Mouse (Mus musculus): ENCODE measurements around the gene Tti1.
"Not testable (repeated sequence)": the region's sequence is repeated elsewhere in the genome, so short reads cannot be mapped to it uniquely, and the experiment has no call there.

The Tti1 gene

DNA sequence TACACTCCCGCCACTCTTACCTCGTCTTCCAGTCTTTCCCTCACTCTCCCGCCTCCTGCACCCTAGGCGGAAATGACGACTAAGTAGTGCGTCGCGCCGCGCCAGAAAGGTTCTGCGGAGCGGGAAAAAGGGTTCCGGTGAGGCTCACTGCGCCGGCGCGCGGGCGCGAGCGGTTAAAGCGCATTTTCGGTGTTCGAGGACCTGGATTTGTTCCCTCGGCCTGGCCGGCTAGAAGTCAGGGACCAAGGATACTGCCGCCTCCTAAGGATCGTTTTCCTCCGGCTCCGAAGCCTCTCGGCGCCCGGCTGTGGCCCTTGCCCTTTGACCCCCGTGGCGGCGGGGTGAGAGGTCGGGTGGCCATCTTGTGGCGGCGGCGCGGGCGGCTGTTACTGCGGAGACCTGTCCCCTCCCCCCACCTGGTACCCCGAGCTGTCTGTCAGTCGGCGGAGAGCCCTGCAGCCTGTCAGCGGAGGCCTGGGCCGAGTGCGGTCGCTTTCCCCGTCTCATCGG, at the start of gene Tti1, which contains the start of gene Rprd1b:
TSS of gene Tti1 (minus strand) at position 80 of the 510 bp plus-strand sequence.
TSS of gene Rprd1b (plus strand) at position 144 of the 510 bp plus-strand sequence.
- peak; percentile 95 to 96 for DNase-seq (ENCODE audit: low spot score in 2 of 2)

DNA sequence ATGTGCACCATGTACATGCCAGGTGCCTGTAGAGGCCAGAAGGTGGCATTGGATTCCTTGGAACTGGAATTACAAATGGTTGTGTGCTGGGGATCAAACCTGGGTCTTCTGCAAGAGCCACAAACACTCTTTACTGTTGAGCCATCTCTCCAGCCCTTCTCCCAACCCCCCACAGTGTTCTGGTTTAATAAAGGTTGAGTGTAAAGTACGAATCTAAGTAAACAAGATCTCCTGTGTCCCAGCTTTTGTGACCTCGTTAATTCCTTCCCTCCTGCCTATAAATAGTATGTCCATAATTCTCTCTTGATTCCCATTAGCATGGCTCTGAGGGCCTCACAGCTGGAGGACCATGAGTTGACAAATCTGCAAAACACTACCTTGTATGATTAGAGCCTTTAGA, 49.7 kb upstream of the Tti1 start:
- DNase-seq (ENCODE audit: low spot score in 2 of 2) = no peak

DNA sequence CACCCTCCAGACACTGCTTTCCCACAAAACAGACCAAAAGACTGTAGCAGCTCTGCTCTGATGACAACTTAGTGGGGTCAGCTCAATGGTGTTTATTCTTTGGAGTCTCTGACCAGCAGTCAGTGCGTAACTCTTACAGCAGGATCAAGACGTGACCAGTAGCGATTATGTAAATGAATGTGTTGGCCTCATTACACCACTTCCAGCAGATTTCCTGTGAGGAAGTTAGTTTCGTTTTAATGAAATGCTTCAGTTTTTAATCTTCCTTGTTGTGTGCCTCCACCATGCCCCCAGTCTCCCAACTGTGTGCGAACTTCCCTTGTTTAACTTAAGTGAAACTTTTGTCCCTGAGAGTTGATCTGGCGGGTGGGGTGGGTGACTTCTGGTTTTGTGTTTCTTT, 48.5 kb upstream of the Tti1 start:
- DNase-seq (ENCODE audit: low spot score in 2 of 2) = no peak

DNA sequence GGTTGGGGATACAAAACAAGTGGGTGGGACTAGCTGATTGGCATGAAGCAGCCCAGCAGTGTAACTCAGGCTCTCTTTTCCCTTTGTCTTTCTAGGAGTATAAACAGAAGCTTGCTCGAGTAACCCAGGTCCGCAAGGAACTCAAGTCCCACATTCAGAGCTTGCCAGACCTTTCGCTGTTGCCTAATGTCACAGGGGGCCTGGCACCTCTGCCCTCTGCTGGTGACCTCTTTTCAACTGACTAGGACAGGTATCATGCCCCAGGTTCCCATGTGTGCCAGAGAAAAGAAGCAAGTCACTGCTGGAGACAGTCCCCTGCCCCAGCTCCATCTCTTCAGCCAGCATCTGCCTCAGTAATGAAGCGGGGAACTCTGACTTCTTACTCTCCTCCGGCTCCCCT, 46.6 kb upstream of the Tti1 start:
- DNase-seq (ENCODE audit: low spot score in 2 of 2) = no peak

DNA sequence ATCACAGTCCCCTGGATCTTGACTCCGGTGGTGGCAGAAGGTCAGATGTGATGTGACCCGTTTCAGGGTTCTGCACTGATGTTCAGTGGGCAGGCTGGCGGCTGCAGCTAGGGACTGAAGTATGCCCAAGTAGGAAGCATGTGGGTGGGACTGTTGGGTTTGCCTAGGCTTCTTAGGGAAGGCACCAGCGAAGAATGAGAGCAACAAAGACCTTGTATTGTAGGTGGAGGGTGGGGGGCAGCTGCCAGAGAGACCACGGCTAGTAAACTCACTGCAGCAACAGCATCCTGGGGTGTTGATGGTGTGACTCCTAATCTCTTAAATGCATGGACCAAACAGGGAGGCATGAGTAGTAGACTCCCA, 43.4 kb upstream of the Tti1 start:
- no peak for DNase-seq (ENCODE audit: low spot score in 2 of 2)

DNA sequence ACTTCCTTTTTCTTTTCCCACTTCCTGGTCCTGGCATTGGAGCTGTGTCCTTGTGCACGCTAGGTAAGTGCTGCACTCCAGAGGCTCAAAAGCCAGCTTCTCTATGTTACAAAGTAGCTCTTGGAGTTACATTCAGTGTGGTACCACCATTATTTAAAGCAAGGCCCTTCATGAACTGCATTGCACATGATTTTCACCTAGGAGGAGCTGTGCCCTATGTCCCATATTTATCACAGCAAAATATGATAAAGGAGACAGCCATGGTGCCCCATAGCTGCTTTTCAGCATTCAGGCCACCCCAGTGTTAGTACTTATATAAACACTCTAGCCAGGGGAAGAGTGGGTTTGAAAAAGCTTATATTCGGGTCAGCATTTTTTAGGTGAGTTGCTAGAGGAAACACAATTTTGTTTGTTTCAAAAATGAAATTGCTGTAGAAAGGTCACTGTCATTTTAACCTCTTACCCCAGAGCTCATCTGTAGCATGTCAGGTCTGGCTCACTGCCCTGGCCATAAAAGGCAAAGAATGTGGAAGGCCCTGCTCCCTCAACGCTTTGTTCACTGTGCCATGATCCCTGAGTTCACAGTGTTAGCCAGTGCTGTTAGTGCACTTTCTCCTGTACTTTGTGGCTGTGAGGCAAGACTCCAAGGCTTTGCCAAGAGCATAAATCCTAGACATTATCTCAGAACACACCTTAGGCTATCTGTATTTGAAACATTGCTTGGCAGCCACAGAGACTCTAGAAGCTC, 42.8 kb upstream of the Tti1 start:
- DNase-seq (ENCODE audit: low spot score in 2 of 2) = no peak

DNA sequence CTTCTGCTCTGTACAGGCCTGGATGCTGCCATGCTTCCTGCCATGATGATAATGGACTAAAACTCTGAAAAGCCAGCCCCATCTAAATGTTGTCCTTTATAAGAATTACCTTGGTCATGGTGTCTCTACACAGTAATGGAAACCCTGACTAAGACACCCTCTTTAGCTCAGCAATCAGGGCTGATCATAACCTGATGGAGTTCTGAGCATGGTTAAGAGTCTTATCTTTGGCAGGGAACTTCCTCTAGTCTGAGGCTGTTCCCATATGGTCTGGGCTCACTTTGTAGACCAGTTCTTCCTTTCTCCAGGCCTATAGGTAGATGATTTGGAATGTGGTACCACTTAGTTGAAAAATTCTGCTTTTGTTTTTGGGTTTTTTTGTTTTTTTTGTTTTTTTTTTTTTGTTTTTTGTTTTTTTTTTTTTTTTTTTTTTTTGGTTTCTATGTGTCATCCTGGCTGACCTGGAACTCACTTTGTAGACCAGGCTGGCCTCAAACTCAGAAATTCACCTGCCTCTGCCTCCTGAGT, 40.3 kb upstream of the Tti1 start:
- no peak for DNase-seq (ENCODE audit: low spot score in 2 of 2)

DNA sequence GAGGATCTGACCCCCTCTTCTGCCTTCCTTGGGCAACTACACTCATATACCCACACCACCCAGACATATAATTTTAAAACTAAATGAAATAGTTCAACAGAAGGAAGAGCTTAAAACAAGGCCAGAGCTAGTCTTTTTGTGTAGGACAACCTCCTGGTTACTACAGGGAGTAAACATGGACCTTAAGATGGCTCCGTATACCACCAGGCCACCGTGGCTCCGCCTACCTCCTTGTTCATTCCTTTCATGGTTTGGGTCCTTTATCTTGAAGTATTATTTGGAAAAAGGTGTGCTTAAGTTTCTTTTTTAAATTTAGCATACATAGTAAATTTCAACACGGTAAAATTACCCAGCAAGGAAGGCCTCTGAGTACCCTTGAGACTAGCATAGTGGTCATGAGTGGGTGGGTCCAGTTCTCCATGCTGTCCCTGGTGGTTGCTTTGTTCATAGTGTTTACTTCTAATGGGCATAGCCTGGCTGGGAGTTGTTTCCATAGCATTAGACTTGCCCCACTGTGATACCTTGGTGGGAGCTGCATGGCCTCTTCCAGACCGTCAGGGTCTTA, 39.1 kb upstream of the Tti1 start:
- DNase-seq (ENCODE audit: low spot score in 2 of 2) = no peak

DNA sequence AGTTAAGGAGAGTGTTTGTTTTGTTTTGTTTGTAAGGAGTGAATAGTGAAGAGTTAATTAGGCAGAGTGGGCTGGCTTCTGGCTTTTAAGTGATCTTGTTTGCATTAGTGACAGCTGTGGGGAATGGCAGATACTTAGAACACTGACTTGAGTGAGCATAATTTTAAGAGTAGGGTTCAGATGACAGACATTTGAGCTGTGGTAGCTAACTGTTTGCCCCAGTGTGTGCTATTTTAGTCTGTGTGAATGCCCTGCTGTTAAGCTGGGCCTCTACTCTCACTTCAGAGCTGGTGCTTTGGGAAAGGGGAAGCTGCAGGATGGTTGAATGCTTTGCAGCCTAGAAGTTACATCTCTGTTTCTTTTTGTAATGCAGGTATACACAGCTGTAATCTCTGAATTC, 38.2 kb upstream of the Tti1 start:
- DNase-seq (ENCODE audit: low spot score in 2 of 2) = no peak

DNA sequence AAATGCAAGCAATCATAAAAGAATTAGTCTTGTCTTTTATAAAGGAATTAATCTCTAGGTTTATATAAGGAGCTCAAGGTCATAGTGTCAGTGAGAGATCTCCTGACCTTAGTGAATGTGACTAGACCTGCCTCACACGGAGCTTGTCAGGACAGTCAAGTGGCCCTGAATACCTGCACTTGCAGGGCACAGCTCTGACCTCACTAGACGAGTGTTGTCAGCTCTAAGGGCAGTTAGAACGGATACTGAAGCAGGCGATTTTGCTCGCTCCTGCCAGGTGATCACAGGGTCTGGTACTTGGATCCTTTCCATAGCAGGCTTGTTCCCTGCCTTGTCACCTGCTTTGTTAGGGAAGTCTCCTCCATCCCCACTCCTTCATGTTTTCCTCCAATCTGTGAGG, 36.8 kb upstream of the Tti1 start:
- no peak for DNase-seq (ENCODE audit: low spot score in 2 of 2)

DNA sequence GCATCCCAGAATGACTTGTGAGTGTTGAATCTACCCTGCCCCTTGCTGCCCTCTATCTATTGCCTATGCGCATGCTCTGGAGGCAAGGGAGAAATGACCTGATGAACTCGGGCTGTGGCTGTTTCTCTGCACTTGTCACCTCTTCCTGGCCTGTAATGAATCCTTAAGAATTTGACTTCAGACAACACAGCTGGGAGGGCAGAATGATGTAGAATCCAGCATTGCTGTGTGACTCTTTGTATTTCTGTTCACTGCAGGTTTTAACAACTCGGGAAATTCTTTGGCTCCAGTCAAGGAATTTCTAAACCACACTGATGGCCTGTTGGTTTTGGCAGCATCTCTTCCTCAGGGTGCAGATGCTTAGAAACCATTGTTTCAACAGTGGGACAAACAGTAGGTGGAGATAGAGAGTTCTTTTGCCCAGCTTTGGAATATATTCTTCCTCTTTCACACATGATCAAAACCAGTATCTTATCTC, 36.4 kb upstream of the Tti1 start:
- no peak for DNase-seq (ENCODE audit: low spot score in 2 of 2)

DNA sequence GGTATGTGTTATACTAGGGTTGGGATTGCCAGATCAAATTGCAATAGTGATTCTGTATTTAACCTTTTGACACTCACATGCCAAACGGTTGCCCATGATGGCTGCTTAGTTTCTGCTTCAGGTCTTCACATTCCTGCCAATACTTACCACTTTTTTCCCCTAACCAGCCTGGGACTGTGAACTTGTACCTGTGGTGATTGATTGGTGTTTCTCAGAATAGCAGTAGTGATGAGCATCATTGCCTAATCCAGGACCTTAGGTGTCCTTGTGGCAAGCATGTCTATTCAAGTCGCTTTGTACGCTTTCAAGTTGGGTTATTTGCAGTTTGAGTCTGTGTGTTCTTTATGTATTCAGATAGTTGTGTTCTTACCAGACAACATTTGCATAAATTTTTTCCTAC, 34.8 kb upstream of the Tti1 start:
- DNase-seq (ENCODE audit: low spot score in 2 of 2) = no peak

DNA sequence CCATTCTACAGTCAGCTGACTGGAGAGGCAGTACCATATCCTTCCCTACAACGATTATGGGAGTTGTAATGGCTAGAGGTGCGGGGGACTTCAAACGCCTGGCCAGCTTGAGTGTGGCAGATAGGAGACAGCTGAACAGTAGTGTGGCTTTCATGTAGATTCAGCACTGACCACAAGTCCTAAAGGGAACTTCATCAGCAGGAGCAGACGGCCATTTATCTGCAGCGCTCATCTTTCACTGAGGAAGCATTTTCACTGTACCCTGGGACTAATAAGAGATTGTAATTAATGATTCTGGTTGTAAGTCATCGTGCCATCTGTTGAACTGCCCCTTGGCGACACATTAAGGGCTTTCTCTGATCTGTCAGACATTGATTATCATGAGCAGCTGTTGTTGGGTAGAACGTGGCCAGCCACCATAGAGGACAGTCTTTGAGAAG, 31.5 kb upstream of the Tti1 start:
- no peak for DNase-seq (ENCODE audit: low spot score in 2 of 2)

DNA sequence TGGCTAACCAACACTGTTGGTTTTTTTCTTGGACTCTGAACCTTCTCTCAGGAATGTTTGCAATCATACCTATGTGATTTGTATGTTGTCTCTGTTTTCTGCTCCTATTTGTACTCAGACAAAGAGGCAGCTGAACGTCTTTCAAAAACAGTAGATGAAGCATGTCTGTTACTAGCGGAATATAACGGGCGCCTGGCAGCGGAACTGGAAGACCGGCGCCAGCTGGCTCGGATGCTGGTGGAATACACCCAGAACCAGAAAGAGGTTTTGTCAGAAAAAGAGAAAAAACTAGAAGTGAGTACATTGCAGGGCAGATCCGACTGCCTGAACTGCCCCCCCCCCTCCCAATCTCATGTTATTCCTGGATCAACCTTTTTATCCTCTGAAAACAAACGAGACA, 30.3 kb upstream of the Tti1 start:
- peak in 1 of 2 experiments; percentile 56 for DNase-seq (ENCODE audit: low spot score in 2 of 2)

DNA sequence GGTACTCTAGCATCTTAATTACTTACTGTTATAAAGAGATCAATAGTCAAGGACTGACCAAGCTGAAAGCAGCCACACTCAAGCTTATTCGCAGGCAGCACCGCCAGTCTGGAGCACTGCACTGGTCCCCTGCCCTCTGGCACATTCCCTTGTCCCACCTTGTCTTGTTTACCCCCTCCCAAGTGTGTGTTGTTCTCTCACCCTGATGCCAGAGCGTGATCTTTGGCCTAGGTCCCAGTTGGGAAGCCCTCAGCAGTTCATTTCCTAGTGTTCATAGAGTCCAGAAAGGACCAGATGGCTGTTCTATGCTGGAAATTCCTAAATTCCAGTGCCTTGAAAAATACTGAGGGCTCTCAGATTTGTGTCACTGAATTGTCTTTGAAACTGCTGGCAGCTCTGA, 28.8 kb upstream of the Tti1 start:
- DNase-seq (ENCODE audit: low spot score in 2 of 2) = no peak

DNA sequence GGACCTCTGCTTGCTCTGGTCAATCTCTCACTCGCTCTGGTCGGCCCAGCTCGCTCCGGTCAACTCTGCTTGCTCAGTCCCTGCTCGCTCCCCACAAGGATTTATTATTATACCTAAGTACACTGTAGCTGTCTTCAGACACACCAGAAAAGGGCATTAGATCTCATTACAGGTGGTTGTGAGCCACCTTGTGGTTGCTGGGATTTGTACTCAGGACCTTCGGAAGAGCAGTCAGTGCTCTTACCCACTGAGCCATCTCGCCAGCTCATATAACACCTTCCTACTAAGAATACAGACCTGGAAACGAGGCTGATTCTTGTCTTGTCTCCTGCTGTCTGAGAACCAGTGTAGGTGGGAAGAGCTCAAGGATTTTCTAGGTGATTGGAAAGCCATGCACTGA, 27.1 kb upstream of the Tti1 start:
- DNase-seq (ENCODE audit: low spot score in 2 of 2) = not testable (repeated sequence)

DNA sequence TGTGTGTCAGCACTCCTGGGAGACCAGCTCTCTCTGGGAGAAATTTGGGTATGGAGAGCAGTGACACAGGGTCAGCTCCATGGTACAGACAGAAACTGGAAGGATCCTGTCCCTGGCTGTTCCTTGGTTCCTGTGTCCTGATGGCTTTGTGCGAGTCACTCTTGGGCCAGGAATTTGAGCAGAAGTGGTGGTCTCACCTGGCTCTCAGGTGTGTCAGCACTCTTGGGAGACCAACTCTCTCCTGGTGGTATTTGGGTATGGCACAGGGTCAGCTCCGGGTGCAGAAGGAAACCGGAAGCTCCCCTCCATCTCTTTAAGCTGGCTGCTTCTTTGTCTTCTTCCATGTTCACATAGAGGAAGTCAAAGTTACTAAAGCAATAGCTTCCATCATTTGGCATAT, 26.4 kb upstream of the Tti1 start:
- DNase-seq (ENCODE audit: low spot score in 2 of 2) = no peak

DNA sequence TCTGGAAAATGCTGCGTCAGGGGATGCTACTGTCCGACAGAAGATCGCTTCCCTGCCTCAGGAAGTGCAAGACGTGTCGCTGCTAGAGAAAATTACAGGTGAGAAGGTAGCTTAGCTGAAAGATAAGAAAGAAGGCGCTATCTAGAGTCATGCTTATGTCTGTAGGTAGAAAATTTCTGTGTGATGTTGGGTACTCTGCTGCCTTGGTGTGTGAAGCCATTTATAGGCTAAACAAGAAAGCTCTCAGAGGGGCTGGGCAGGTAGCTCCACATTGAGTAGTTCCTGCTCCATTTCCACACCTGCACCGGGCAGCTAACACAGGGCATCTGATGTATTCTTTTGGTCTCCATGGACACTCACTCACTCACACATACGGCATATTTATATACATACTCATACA, 21.9 kb upstream of the Tti1 start:
- DNase-seq (ENCODE audit: low spot score in 2 of 2) = no peak

DNA sequence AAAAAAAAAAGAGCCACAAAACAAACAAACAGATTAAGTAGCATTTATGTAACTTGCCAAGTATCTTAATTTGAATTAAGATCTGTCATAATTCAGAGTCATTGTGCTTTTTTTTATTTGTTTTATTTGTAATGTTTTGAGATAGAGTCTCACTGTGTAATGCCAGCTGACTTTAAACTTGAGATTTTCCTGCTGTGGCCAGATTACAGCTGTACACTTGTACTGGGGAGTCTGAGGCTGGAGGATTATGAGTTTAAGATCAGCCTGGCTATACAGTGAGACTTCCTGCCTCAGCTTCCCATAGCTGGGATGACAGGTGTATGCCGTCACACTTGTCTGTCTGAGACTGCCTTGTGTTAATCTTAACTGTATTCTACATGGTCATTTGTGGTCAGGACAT, 20.5 kb upstream of the Tti1 start:
- DNase-seq (ENCODE audit: low spot score in 2 of 2) = no peak

DNA sequence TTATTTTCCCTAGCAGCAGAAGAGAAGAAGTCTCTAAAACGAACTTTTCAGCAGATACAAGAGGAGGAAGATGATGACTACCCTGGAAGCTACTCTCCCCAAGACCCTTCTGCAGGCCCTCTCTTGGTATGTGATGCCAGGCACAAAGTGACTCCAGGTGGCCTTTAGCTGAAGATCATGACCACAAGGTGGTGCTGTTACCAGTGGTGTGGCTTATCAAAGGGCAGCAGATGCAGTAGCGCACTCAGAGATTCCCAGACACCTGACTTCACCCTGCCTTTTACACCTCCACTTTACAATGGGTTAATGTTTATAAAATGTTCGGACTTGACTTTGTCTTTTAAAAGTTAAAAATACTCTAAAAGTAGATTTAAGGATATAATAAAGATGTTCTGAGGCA, 19.7 kb upstream of the Tti1 start:
- peak; percentile 57 to 64 for DNase-seq (ENCODE audit: low spot score in 2 of 2)

DNA sequence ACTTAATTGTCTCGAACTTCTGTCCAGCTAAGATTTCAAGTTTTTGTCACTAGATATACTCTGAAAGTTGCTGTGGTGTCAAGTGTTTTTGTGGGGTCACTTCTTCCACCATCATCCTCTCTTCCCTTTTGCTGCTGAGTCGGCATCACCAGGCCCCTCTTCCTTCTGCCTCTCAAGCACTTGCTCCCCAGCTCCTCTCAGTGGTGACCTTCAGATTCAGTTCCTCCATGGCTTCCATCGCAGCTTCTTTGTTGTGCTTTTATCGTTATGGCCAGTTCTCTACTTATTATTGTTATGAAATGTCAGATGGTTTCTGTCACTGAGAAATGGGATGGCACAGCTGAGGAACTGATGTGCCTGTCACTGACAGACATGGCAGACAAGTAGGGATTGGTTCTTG, 18.0 kb upstream of the Tti1 start:
- DNase-seq (ENCODE audit: low spot score in 2 of 2) = no peak

DNA sequence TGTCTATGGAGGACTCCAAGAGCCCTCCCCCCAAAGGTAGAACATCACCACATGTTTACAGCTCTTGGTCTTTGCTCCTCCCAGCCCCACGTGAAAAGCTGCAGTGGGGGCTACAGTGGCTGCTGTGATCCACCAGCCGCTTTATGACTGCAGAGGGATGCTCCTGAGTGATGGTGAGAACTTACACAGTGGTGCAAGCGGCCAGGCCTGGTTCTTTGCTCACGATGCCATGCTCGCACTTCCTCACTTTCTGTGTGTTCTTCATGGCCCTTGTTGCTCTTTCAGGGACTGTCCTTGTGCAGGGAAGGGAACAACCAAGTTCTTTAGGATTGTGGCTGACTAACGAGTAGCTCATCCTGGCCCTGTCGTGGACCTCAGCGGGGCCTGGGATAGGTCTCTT, 15.3 kb upstream of the Tti1 start:
- no peak for DNase-seq (ENCODE audit: low spot score in 2 of 2)

DNA sequence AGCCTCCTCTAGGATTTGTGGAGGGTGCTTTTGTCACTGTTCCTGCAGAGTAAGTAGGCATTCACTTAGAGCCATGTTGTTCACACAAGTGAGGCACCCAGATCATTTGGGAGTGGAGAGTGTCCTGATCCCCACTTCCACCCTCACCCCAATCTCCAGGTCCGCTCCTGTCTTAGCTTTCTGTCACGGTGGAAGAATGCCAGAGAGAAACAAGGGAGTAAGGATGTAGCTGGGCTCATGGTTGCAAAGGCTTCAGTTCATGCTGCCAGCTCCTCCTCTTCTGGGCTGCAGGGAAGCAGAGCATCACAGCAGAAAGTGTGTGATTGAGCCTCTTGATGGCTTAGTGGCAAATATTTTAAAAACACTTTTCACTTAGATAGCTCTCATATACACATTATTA, 12.2 kb upstream of the Tti1 start:
- no peak for DNase-seq (ENCODE audit: low spot score in 2 of 2)
